Mouse (Mus musculus): ENCODE measurements around the gene Cep162. TPM values are rescaled to one million over a fixed set of nuclear protein-coding genes. Genes with fewer than 3 reads are reported as not detected.

Cep162 gene
- 1 to 10 TPM; 3.0 to 3.4 TPM for total RNA-seq (2021)
- long read RNA-seq, experiment 1, full-length matches to known transcripts, result 4 of 4 reads
- long read RNA-seq, experiment 1, partial matches to known transcripts, result 0 of 4 reads
- long read RNA-seq, experiment 1, other reads (novel, unspliced or antisense), result 0 of 4 reads
- long read RNA-seq, experiment 2, partial matches to known transcripts, result 2 of 2 reads
- long read RNA-seq, experiment 2, other reads (novel, unspliced or antisense), result 0 of 2 reads

GRCm38 (mm10) chr9:87254903-87255695 is at the start of gene Cep162:
Cep162 (minus strand) TSS chr9:87255536.
- intact Hi-C loops (cut with DNase I), result no loop called here
- peak; percentile 84 to 88 for DNase-seq

- no peak for DNase-seq
- intact Hi-C loops (cut with DNase I), result no loop called here
Observed at GRCm38 (mm10) chr9:87303196-87303595, 47.9 kb upstream of the Cep162 start.

- intact Hi-C loops (cut with DNase I), result no loop called here
Observed at GRCm38 (mm10) chr9:87298900-87299299, 43.6 kb upstream of the Cep162 start.

GRCm38 (mm10) chr9:87297522-87297921 is 42.2 kb upstream of the Cep162 start:
- DNase-seq, result peak; percentile 7 to 20

More at GRCm38 (mm10) chr9:87298900-87299299, 43.6 kb upstream of the Cep162 start:
- no peak for DNase-seq

GRCm38 (mm10) chr9:87255696-87256030 is 327 bp upstream of the Cep162 start:
- intact Hi-C loops (cut with DNase I), result no loop called here

More at GRCm38 (mm10) chr9:87297522-87297921, 42.2 kb upstream of the Cep162 start:
- intact Hi-C loops (cut with DNase I), result no loop called here

GRCm38 (mm10) chr9:87248118-87248517 is 7.2 kb downstream of the Cep162 start:
- intact Hi-C loops (cut with DNase I), result loop anchor here (1.0 to 10.0 kb wide), 2 partner anchors 221 to 643 kb away; no protein-coding TSS in a partner anchor
- no peak for DNase-seq

More at GRCm38 (mm10) chr9:87255696-87256030, 327 bp upstream of the Cep162 start:
- DNase-seq, result no peak

- intact Hi-C loops (cut with DNase I), result loop anchor here (1.0 to 10.0 kb wide), 2 partner anchors 220 to 643 kb away; no protein-coding TSS in a partner anchor
- DNase-seq, result no peak
Observed at GRCm38 (mm10) chr9:87247678-87248077, 7.7 kb downstream of the Cep162 start.

GRCm38 (mm10) chr9:87213204-87213603 is 42.1 kb downstream of the Cep162 start:
- intact Hi-C loops (cut with DNase I), result no loop called here
- no peak for DNase-seq

GRCm38 (mm10) chr9:87210830-87211339 is 44.5 kb downstream of the Cep162 start:
- intact Hi-C loops (cut with DNase I), result no loop called here

GRCm38 (mm10) chr9:87202431-87202830 is 52.9 kb downstream of the Cep162 start:
- no peak for DNase-seq
- intact Hi-C loops (cut with DNase I), result no loop called here

More at GRCm38 (mm10) chr9:87210830-87211339, 44.5 kb downstream of the Cep162 start:
- DNase-seq, result no peak

GRCm38 (mm10) chr9:87200919-87201318 is 54.4 kb downstream of the Cep162 start:
- DNase-seq, result no peak
- intact Hi-C loops (cut with DNase I), result no loop called here

- intact Hi-C loops (cut with DNase I), result no loop called here
- DNase-seq, result no peak
Observed at GRCm38 (mm10) chr9:87200426-87200825, 54.9 kb downstream of the Cep162 start.

GRCm38 (mm10) chr9:87198036-87198435 is 57.3 kb downstream of the Cep162 start:
- DNase-seq, result no peak
- intact Hi-C loops (cut with DNase I), result no loop called here

- no peak for DNase-seq
- intact Hi-C loops (cut with DNase I), result no loop called here
Observed at GRCm38 (mm10) chr9:87197277-87197676, 58.1 kb downstream of the Cep162 start.

GRCm38 (mm10) chr9:87193721-87194120 is 61.6 kb downstream of the Cep162 start:
- intact Hi-C loops (cut with DNase I), result no loop called here

GRCm38 (mm10) chr9:87187336-87187735 is 68.0 kb downstream of the Cep162 start:
- intact Hi-C loops (cut with DNase I), result no loop called here
- no peak for DNase-seq

More at GRCm38 (mm10) chr9:87193721-87194120, 61.6 kb downstream of the Cep162 start:
- DNase-seq, result no peak

- no peak for DNase-seq
- intact Hi-C loops (cut with DNase I), result no loop called here
Observed at GRCm38 (mm10) chr9:87182231-87182630, 73.1 kb downstream of the Cep162 start.

GRCm38 (mm10) chr9:87178534-87178933 is 76.8 kb downstream of the Cep162 start:
- intact Hi-C loops (cut with DNase I), result no loop called here
- no peak for DNase-seq

GRCm38 (mm10) chr9:87171517-87171916 is 83.8 kb downstream of the Cep162 start:
- intact Hi-C loops (cut with DNase I), result no loop called here
- DNase-seq, result no peak

GRCm38 (mm10) chr9:87170891-87171290 is 84.4 kb downstream of the Cep162 start:
- intact Hi-C loops (cut with DNase I), result no loop called here
- no peak for DNase-seq

GRCm38 (mm10) chr9:87169144-87169543 is 86.2 kb downstream of the Cep162 start:
- intact Hi-C loops (cut with DNase I), result no loop called here
- no peak for DNase-seq
